9 mouse cellular contexts compared by ENCODE assay signal in genomic region chr11:31373438-31373837, GRCm38 (mm10). TPM values are rescaled to one million over a fixed set of nuclear protein-coding genes. Genes with fewer than 3 reads are reported as not detected.
DNase-seq lines count a peak whose midpoint lies in the region; ATAC-seq and TF ChIP-seq lines count a peak whose summit lies in the region.
"Had no signal": no experiment of that assay in that cellular context is flagged by ENCODE, and none has a peak within 500 bp of the region (broad histone marks: within the 10 kb centered on the region; RNA-seq: fewer than 3 reads in every experiment).

No protein-coding gene starts in this region.

- no peak for DNase-seq in layer of hippocampus, adult 2 months (ENCODE audit: low spot score in 2 of 2)
- DNase-seq in layer of hippocampus, adult 18-20 months (ENCODE audit: low spot score in 2 of 2): no peak
- peak; percentile 72 for DNase-seq in MN1 (ENCODE audit: low spot score)
- DNase-seq in c-Kit-negative CD71-positive TER-119-positive erythroid progenitor cells, embryonic 14.5 days (ENCODE audit: low read depth, low spot score): peak; percentile 48
- DNase-seq in kidney, postnatal 36 days: peak; percentile 33 to 72
- DNase-seq in midbrain, postnatal 0 days (ENCODE audit: low spot score): no peak
- no peak for DNase-seq in frontal cortex, postnatal 36 days (ENCODE audit: low spot score in 2 of 2)

- ATAC-seq in midbrain, postnatal 0 days (ENCODE audit: low FRiP score): no peak

- H3K4me3 ChIP-seq in layer of hippocampus, adult 2 months: no peak overlapping the region
- no peak overlapping the region for H3K4me3 ChIP-seq in midbrain, postnatal 0 days (ENCODE audit: low read depth, low read length)
- H3K4me3 ChIP-seq: erythroblast, embryonic 14.5 days; megakaryocyte, embryonic 14.5 days had no signal

- 71% methylated on average over 7 of the region's 7 CpGs for WGBS in midbrain, postnatal 0 days

- 0 out of 2 replicates have a peak, but pooled peaks cover 3% of the 10 kb centered on the region for H3K4me1 ChIP-seq in midbrain, postnatal 0 days (ENCODE audit: insufficient read depth, low read length)

- TF ChIP-seq CTCF in layer of hippocampus, adult 2 months (conservative IDR thresholded peaks at IDR 0.05): peak; percentile 72
- TF ChIP-seq CTCF in midbrain, postnatal 0 days (IDR thresholded peaks at IDR 0.05): peak; percentile 61

- H3K27ac ChIP-seq in layer of hippocampus, adult 2 months: no peak overlapping the region
- no peak overlapping the region for H3K27ac ChIP-seq in midbrain, postnatal 0 days (ENCODE audit: low read depth, low read length)

- no peaks in the 10 kb centered on the region for H3K9me3 ChIP-seq in midbrain, postnatal 0 days (ENCODE audit: low read length)

- no peak overlapping the region for H3K9ac ChIP-seq in midbrain, postnatal 0 days (replicated peaks; ENCODE audit: low read length, poor library complexity, severe bottlenecking)

- peaks cover 13% of the 10 kb centered on the region for H3K27me3 ChIP-seq in midbrain, postnatal 0 days (ENCODE audit: insufficient read depth, low read length)

- no peaks in the 10 kb centered on the region for H3K36me3 ChIP-seq in midbrain, postnatal 0 days (ENCODE audit: insufficient read depth, low read length)

- H3K4me2 ChIP-seq in midbrain, postnatal 0 days (ENCODE audit: low read depth, low read length, poor library complexity, severe bottlenecking): no peak overlapping the region

RNA-seq across cellular contexts. Expression of gene Stc2, which starts 3.6 kb away (rescaled TPM):
- 1 to 10 TPM; 3.8 to 4.6 TPM for total RNA-seq in layer of hippocampus, adult 2 months (2021)
- total RNA-seq in layer of hippocampus, adult 18-20 months (2021): 1 to 10 TPM; 2.7 to 4.8 TPM
- 2.1 and 3.2 TPM in 2 replicates for total RNA-seq in midbrain, postnatal 0 days (2014; rRNA removed)
- polyA plus RNA-seq in midbrain, postnatal 0 days (2015; fragmentation: Nextera tagmentation; extraction: Ambion mirVana): 0.74 and 0.79 TPM in 2 replicates
- polyA plus RNA-seq: erythroblast, embryonic 14.5 days had no signal

Comparison
In these comparisons a context has a peak if more than half of its experiments do, and no peak if none do; other contexts are left out.
1. DNase-seq: peak in MN1 (single experiment), c-Kit-negative CD71-positive TER-119-positive erythroid progenitor cells, embryonic 14.5 days (single experiment) and kidney, postnatal 36 days (2 of 2); none in layer of hippocampus, adult 2 months (0 of 2), layer of hippocampus, adult 18-20 months (0 of 2), midbrain, postnatal 0 days (single experiment) and frontal cortex, postnatal 36 days (0 of 2).